Mouse (Mus musculus) WW6 (cell line): ENCODE measurements at regions not wholly inside any gene's neighbourhood (a gene's known extent, or its start where the extent isn't known, plus 50 kb on each side); places are given as distances from the start of the nearest gene placed in this dataset.
"Not testable (repeated sequence)": the region's sequence is repeated elsewhere in the genome, so short reads cannot be mapped to it uniquely, and the experiment has no call there.

Source experiments
- DNase-seq: peaks from one replicate; pipeline ENCODE4 v3.0.0-alpha.2; 2013; ENCODE audit warnings: low read depth, low spot score

- no peak for DNase-seq
Observed at GRCm38 (mm10) chr9:116426269-116426999, 251.3 kb upstream of the Tgfbr2 start.

- not testable (repeated sequence) for DNase-seq
Observed at GRCm38 (mm10) chr9:116425400-116425799, 250.2 kb upstream of the Tgfbr2 start.

GRCm38 (mm10) chr9:116415021-116415420, 239.9 kb upstream of the Tgfbr2 start:
- DNase-seq, result no peak

- no peak for DNase-seq
Observed at GRCm38 (mm10) chr9:116411067-116411466, 235.9 kb upstream of the Tgfbr2 start.

GRCm38 (mm10) chr9:116410461-116410860, 235.3 kb upstream of the Tgfbr2 start:
- no peak for DNase-seq

GRCm38 (mm10) chr9:116408116-116408515, 233.0 kb upstream of the Tgfbr2 start:
- DNase-seq, result no peak

GRCm38 (mm10) chr9:116405051-116405450, 229.9 kb upstream of the Tgfbr2 start:
- DNase-seq, result no peak

- DNase-seq, result no peak
Observed at GRCm38 (mm10) chr9:116401821-116402220, 226.7 kb upstream of the Tgfbr2 start.

- DNase-seq, result no peak
Observed at GRCm38 (mm10) chr9:116400270-116400669, 225.1 kb upstream of the Tgfbr2 start.

GRCm38 (mm10) chr9:116399296-116399695, 224.1 kb upstream of the Tgfbr2 start:
- no peak for DNase-seq

GRCm38 (mm10) chr9:116392258-116392657, 217.1 kb upstream of the Tgfbr2 start:
- no peak for DNase-seq

- DNase-seq, result no peak
Observed at GRCm38 (mm10) chr9:116389781-116390180, 214.6 kb upstream of the Tgfbr2 start.

- DNase-seq, result no peak
Observed at GRCm38 (mm10) chr9:116388863-116389262, 213.7 kb upstream of the Tgfbr2 start.

GRCm38 (mm10) chr9:116388025-116388424, 212.9 kb upstream of the Tgfbr2 start:
- no peak for DNase-seq

- DNase-seq, result no peak
Observed at GRCm38 (mm10) chr9:116384176-116385076, 209.3 kb upstream of the Tgfbr2 start.

- no peak for DNase-seq
Observed at GRCm38 (mm10) chr9:116383411-116384101, 208.4 kb upstream of the Tgfbr2 start.

- DNase-seq, result no peak
Observed at GRCm38 (mm10) chr9:116377706-116378105, 202.5 kb upstream of the Tgfbr2 start.

- no peak for DNase-seq
Observed at GRCm38 (mm10) chr9:116375658-116376357, 200.6 kb upstream of the Tgfbr2 start.

- DNase-seq, result no peak
Observed at GRCm38 (mm10) chr9:116374343-116374742, 199.2 kb upstream of the Tgfbr2 start.

GRCm38 (mm10) chr9:116373396-116373795, 198.2 kb upstream of the Tgfbr2 start:
- no peak for DNase-seq

- DNase-seq, result no peak
Observed at GRCm38 (mm10) chr9:116369059-116369718, 194.0 kb upstream of the Tgfbr2 start.
